Comparison of ENCODE assay signal across 27 mouse cellular contexts in genomic region chr9:105758861-105759260, GRCm38 (mm10).
DNase-seq lines count a peak whose midpoint lies in the region; ATAC-seq and TF ChIP-seq lines count a peak whose summit lies in the region.
"Had no signal": no experiment of that assay in that cellular context is flagged by ENCODE, and none has a peak within 500 bp of the region (broad histone marks: within the 10 kb centered on the region; RNA-seq: fewer than 3 reads in every experiment).

No protein-coding gene starts in this region.

- no peaks in the 10 kb centered on the region for H3K79me2 ChIP-seq in liver, adult 2 months (ENCODE audit: control insufficient read depth, insufficient read depth, low read length)

- DNase-seq in adrenal gland, adult 2 months, result peak; percentile 57
- DNase-seq in adrenal gland, postnatal 4 days (ENCODE audit: low spot score in 2 of 2), result no peak
- no peak for DNase-seq in gastrocnemius, adult 2 months
- no peak for DNase-seq in gastrocnemius, postnatal 25 days
- peak; percentile 63 for DNase-seq in liver, adult 2 months (ENCODE audit: extremely low read depth, low read depth, low spot score)
- DNase-seq in liver, result no peak
- peak; percentile 17 to 35 for DNase-seq in monocyte, adult 2 months (ENCODE audit: low read depth in 1 of 2, low spot score in 2 of 2)
- DNase-seq: cerebellum, adult 18-20 months; cerebellum, postnatal 10 days; forebrain, postnatal 0 days; gastrocnemius, postnatal 36 days; kidney, postnatal 25 days; midbrain, embryonic 14.5 days; right cerebral cortex, adult 18-20 months; thymus, adult 18-20 months; thymus, postnatal 25 days had no signal

- H3K27me3 ChIP-seq in liver, adult 2 months (ENCODE audit: control insufficient read depth, insufficient read depth, low read length), result no peaks in the 10 kb centered on the region
- H3K27me3 ChIP-seq: embryonic facial prominence, embryonic 15.5 days; forebrain, embryonic 12.5 days; heart, embryonic 15.5 days; hindbrain, embryonic 13.5 days; kidney, embryonic 15.5 days; neural tube, embryonic 12.5 days had no signal

- no peak for TF ChIP-seq POLR2A in liver, adult 2 months (IDR thresholded peaks at IDR 0.05; ENCODE audit: extremely low read depth, insufficient read depth, low read length)

- peak overlapping the region; percentile 35; the same call in 1 of the 2 replicates for H3K27ac ChIP-seq in gastrocnemius, adult 2 months
- no peak overlapping the region for H3K27ac ChIP-seq in liver, adult 2 months (replicated peaks; ENCODE audit: insufficient read depth, low read depth, low read length)
- H3K27ac ChIP-seq: embryonic facial prominence, embryonic 15.5 days; forebrain, embryonic 12.5 days; heart, embryonic 15.5 days; hindbrain, embryonic 13.5 days; kidney, embryonic 15.5 days; macrophage; neural tube, embryonic 12.5 days; stomach, postnatal 0 days had no signal

- no peaks in the 10 kb centered on the region for H3K36me3 ChIP-seq in liver, adult 2 months (ENCODE audit: control insufficient read depth, insufficient read depth, low read length)
- H3K36me3 ChIP-seq: embryonic facial prominence, embryonic 15.5 days; forebrain, embryonic 12.5 days; G1E; heart, embryonic 15.5 days; hindbrain, embryonic 13.5 days; kidney, embryonic 15.5 days; neural tube, embryonic 12.5 days had no signal

- no peak overlapping the region for H3K4me3 ChIP-seq in gastrocnemius, adult 2 months
- no peak overlapping the region for H3K4me3 ChIP-seq in liver, adult 2 months (ENCODE audit: insufficient read depth, low read depth, low read length)
- H3K4me3 ChIP-seq: embryonic facial prominence, embryonic 15.5 days; forebrain, embryonic 12.5 days; heart, embryonic 15.5 days; hindbrain, embryonic 13.5 days; kidney, embryonic 15.5 days; neural tube, embryonic 12.5 days had no signal

- TF ChIP-seq CTCF in gastrocnemius, adult 2 months (IDR thresholded peaks at IDR 0.05), result no peak
- TF ChIP-seq CTCF in liver, adult 2 months (IDR thresholded peaks at IDR 0.05; ENCODE audit: low read depth, low read length), result no peak

- H3K4me1 ChIP-seq in liver, adult 2 months (ENCODE audit: control insufficient read depth, insufficient read depth, low read length), result peaks cover 10% of the 10 kb centered on the region; the same call in 1 of the 2 replicates
- H3K4me1 ChIP-seq: embryonic facial prominence, embryonic 15.5 days; forebrain, embryonic 12.5 days; heart, embryonic 15.5 days; hindbrain, embryonic 13.5 days; neural tube, embryonic 12.5 days had no signal

- WGBS in liver, adult 2 months, result 41% methylated on average over 5 of the region's 5 CpGs

- no peak for ATAC-seq in monocyte, adult 5-6 weeks (replicated peaks; ENCODE audit: insufficient number of reproducible peaks, low FRiP score, low TSS enrichment, poor library complexity, severe bottlenecking)
- ATAC-seq: forebrain, postnatal 0 days; intestine, postnatal 0 days had no signal

- H3K9ac ChIP-seq in liver, adult 2 months (ENCODE audit: low read depth, low read length), result no peak overlapping the region
- H3K9ac ChIP-seq: embryonic facial prominence, embryonic 15.5 days; forebrain, embryonic 12.5 days; forebrain, postnatal 0 days; heart, embryonic 15.5 days; hindbrain, embryonic 13.5 days; kidney, embryonic 15.5 days; neural tube, embryonic 12.5 days had no signal

- intact Hi-C loops in gastrocnemius, adult 2 months (cut with DNase I), result no loop called here

Comparison
In these comparisons a context has a peak if more than half of its experiments do, and no peak if none do; other contexts are left out.
1. DNase-seq: peak in adrenal gland, adult 2 months (single experiment), liver, adult 2 months (single experiment) and monocyte, adult 2 months (2 of 2); none in adrenal gland, postnatal 4 days (0 of 2), gastrocnemius, adult 2 months (single experiment), gastrocnemius, postnatal 25 days (single experiment) and liver (single experiment).